Mouse (Mus musculus) ovary, postnatal 10 days (tissue): ENCODE measurements around the gene Btbd35f22.
"Not testable (repeated sequence)": the region's sequence is repeated elsewhere in the genome, so short reads cannot be mapped to it uniquely, and the experiment has no call there.

Experiments
- DNase-seq: peaks from one replicate; pipeline ENCODE4 v3.0.0; 2022; ENCODE audit warnings: low spot score

The Btbd35f22 gene

DNA sequence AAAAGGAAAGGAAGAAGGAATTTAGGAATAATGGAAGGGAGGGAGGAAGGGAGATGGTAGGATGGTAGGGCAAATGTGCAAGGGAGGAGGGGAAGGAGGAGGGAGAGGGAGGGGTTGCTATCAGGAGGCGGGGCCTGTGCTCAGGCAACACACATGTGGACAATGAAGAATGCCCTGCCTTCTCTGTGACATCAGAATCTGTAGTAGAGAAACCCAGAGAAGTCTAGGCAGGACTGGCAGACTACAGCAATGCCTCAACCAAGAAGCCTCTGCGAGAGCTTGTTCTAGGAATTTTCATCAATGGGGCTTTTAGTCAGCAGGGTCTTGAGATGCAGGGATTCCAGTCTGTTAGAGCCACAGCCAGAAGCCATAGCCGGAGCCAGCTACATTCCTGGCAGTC, at the start of gene Btbd35f22:
Gene Btbd35f22 (plus strand): TSS at position 301 of the 400 bp plus-strand sequence.
- not testable (repeated sequence) for DNase-seq
